Mouse (Mus musculus) spleen, adult 2 months (tissue): Measurements from ENCODE around the gene Lrmda. TPM values are rescaled to one million over a fixed set of nuclear protein-coding genes. Genes with fewer than 3 reads are reported as not detected.
A peak's percentile ranks its signal among the peaks of the same experiment; 100 is the strongest.

Experiments
- DNase-seq, 2 experiments: peaks; one replicate each; pipeline versions ENCODE4 v3.0.0 to v3.0.0-alpha.2; 2012 to 2021; ENCODE audit warnings: low spot score in 2 of 2, low read depth in 1 of 2
- H3K27ac ChIP-seq: fragments of 200-500 bp; 2 replicates; pipeline ENCODE4 v1.5.1; 2012; ENCODE audit warnings: low read length, inconsistent platforms; ENCODE audit not compliant: insufficient read depth
- H3K27me3 ChIP-seq: fragments of 200-500 bp; 2 replicates; pipeline ENCODE4 v1.6.1; 2012; ENCODE audit warnings: mild to moderate bottlenecking, moderate library complexity, low read length, inconsistent platforms; ENCODE audit not compliant: control insufficient read depth, insufficient read depth
- H3K36me3 ChIP-seq: fragments of 200-500 bp; 2 replicates; pipeline ENCODE4 v1.6.1; 2012; ENCODE audit warnings: mild to moderate bottlenecking, low read length, inconsistent platforms; ENCODE audit not compliant: control insufficient read depth, insufficient read depth
- H3K4me1 ChIP-seq: fragments of 200-500 bp; 2 replicates; pipeline ENCODE4 v1.6.1; 2011; ENCODE audit warnings: inconsistent platforms; ENCODE audit not compliant: control insufficient read depth, insufficient read depth, insufficient read length
- H3K4me3 ChIP-seq: fragments of 200-500 bp; 2 replicates; pipeline ENCODE4 v1.5.1; 2011; ENCODE audit warnings: mild to moderate bottlenecking, inconsistent platforms; ENCODE audit not compliant: insufficient read depth, insufficient read length; ENCODE audit errors: extremely low read depth
- CTCF ChIP-seq: fragments of 200-500 bp; IDR thresholded peaks from 2 replicates; pipeline ENCODE4 v1.5.1; 2011; ENCODE audit warnings: mild to moderate bottlenecking, inconsistent platforms; ENCODE audit not compliant: insufficient read depth, insufficient read length, insufficient replicate concordance; ENCODE audit errors: extremely low read depth
- POLR2A ChIP-seq: fragments of 200-500 bp; IDR thresholded peaks from 2 replicates; pipeline ENCODE4 v1.6.1; 2011; ENCODE audit warnings: low read depth, low read length, inconsistent platforms
- WGBS: fragments of 180-500 bp; shearing (Covaris S2); methylation state at CpG from one replicate; pipeline ENCODE4 v1.1.7; 2018; 5-methylcytosine and 5-hydroxymethylcytosine counted together
- polyA plus RNA-seq: library from polyadenylated mRNA; depleted of rRNA; stranded (reverse); fragments of >200 nt; gene quantifications from 2 replicates; pipeline ENCODE4 v1.2.3, GENCODE M21; 2012

Gene Lrmda
- polyA plus RNA-seq, 1 experiment, result 0.37 TPM

- TF ChIP-seq CTCF, result no peak
- no peak for TF ChIP-seq POLR2A
- no peak overlapping the region for H3K27ac ChIP-seq
- WGBS, result 87% methylated on average over 6 of the region's 6 CpGs
These were observed 162.0 kb downstream of the Lrmda start for GRCm38 (mm10) chr14:22181508-22181907.

GRCm38 (mm10) chr14:22183195-22183594, 163.7 kb downstream of the Lrmda start:
- Histone ChIP-seq H3K4me1 (no peaks in the 10 kb centered on the region), H3K4me3 (no peak overlapping the region), H3K27ac (no peak overlapping the region), H3K36me3 (no peaks in the 10 kb centered on the region), H3K27me3 (no peaks in the 10 kb centered on the region)
- TF ChIP-seq POLR2A, result no peak
- TF ChIP-seq CTCF, result no peak
- WGBS, result 13% methylated on average over 3 of the region's 3 CpGs
- DNase-seq, result peak in 1 of 2 experiments; percentile 7

More at GRCm38 (mm10) chr14:22181508-22181907, 162.0 kb downstream of the Lrmda start:
- no peaks in the 10 kb centered on the region for H3K4me1 ChIP-seq
- no peak for DNase-seq
- H3K36me3 ChIP-seq, result no peaks in the 10 kb centered on the region
- H3K4me3 ChIP-seq, result no peak overlapping the region
- no peaks in the 10 kb centered on the region for H3K27me3 ChIP-seq

- Histone ChIP-seq H3K4me3 (no peak overlapping the region), H3K27me3 (no peaks in the 10 kb centered on the region), H3K27ac (no peak overlapping the region), H3K4me1 (no peaks in the 10 kb centered on the region; the same call in 1 of the 2 replicates), H3K36me3 (no peaks in the 10 kb centered on the region)
- no peak for DNase-seq
- WGBS, result 46% methylated on average over 4 of the region's 4 CpGs
- TF ChIP-seq POLR2A (no peak), CTCF (no peak)
These were observed 165.9 kb downstream of the Lrmda start for GRCm38 (mm10) chr14:22185452-22185851.

DNA sequence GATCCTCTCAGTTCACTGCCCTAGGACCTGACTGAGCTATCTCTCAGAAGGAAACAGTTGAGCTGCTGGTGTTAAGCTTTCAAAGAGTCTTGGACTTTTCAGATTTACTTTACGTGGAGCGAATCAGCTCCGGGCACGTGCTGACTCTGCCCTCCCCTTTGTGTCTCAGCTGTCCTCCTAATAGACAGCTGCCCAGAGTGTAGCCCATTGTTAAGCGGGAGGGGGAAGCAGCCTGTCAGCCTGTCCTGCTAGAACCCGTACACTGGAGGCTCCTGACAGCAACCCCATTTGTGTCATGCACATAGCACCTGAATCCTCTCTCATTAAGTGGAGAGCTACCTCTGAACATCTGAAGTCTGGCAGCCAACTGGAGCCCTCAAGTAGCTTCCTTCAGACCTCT, 170.6 kb downstream of the Lrmda start:
- Histone ChIP-seq H3K27ac (no peak overlapping the region), H3K36me3 (no peaks in the 10 kb centered on the region), H3K4me1 (no peaks in the 10 kb centered on the region; the same call in 1 of the 2 replicates), H3K27me3 (no peaks in the 10 kb centered on the region), H3K4me3 (no peak overlapping the region)
- 78% methylated on average over 6 of the region's 6 CpGs for WGBS
- DNase-seq, result no peak
- TF ChIP-seq CTCF (no peak), POLR2A (no peak)

DNA sequence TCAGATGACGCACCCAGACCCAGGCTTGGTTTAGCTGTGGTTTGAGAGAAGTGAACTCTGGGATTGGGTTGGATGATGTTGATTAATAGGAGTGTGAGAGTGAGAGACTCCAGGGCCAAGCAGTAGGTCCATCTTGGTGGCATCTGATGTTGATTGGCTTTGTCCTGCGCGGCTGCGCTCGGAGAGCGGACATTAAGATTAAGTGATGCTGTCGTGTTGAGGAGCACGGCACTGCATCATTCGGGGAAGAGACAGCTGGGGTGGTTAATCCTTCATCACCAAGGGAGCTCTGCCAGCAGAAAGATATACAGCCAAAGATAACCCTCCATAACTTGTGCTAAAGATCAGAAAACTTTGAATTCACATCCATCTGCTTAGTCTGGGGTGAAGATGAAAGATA, 172.7 kb downstream of the Lrmda start:
- no peak for DNase-seq

DNA sequence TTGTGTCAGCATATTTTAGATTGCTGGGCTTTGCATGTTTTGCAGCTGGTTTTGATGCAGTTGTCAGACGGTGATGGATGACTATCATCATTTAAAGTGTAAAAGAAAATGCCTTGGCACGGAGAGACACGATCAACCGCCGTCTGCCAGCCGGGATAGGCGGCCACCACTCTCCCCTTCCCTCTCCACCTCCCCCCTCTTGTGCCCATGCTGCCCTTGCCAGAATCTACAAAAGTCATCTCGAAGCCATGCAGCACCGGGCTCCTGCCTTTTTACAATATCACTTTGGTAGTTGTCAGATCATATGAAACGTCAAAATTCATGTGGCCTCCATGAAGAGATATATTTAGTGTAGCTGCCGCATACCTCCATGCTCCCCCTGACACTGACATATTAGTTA, 178.5 kb downstream of the Lrmda start:
- Histone ChIP-seq H3K4me3 (no peak overlapping the region), H3K27me3 (no peaks in the 10 kb centered on the region), H3K27ac (no peak overlapping the region), H3K4me1 (no peaks in the 10 kb centered on the region), H3K36me3 (no peaks in the 10 kb centered on the region)
- WGBS, result 91% methylated on average over 11 of the region's 11 CpGs
- no peak for TF ChIP-seq CTCF
- TF ChIP-seq POLR2A, result no peak
- DNase-seq, result no peak

More for the DNA sequence above, 172.7 kb downstream of the Lrmda start:
- no peaks in the 10 kb centered on the region; the same call in 1 of the 2 replicates for H3K4me1 ChIP-seq
- WGBS, result 96% methylated on average over 9 of the region's 9 CpGs
- no peak for TF ChIP-seq POLR2A
- TF ChIP-seq CTCF, result no peak
- H3K27ac ChIP-seq, result no peak overlapping the region; the same call in 1 of the 2 replicates
- H3K27me3 ChIP-seq, result no peaks in the 10 kb centered on the region
- no peaks in the 10 kb centered on the region for H3K36me3 ChIP-seq
- no peak overlapping the region for H3K4me3 ChIP-seq

- TF ChIP-seq POLR2A (no peak), CTCF (no peak)
- Histone ChIP-seq H3K27me3 (no peaks in the 10 kb centered on the region), H3K27ac (no peak overlapping the region), H3K4me3 (no peak overlapping the region), H3K4me1 (no peaks in the 10 kb centered on the region), H3K36me3 (no peaks in the 10 kb centered on the region)
- whole genome bisulfite sequencing, result 93% methylated on average over 12 of the region's 12 CpGs
- DNase-seq, result no peak
These were observed 179.3 kb downstream of the Lrmda start for GRCm38 (mm10) chr14:22198641-22199425.
